Mouse (Mus musculus): ENCODE measurements around the gene 2900026A02Rik. TPM values are rescaled to one million over a fixed set of nuclear protein-coding genes. Genes with fewer than 3 reads are reported as not detected.

2900026A02Rik gene
- polyA plus RNA-seq, 1 experiment: not detected

DNA sequence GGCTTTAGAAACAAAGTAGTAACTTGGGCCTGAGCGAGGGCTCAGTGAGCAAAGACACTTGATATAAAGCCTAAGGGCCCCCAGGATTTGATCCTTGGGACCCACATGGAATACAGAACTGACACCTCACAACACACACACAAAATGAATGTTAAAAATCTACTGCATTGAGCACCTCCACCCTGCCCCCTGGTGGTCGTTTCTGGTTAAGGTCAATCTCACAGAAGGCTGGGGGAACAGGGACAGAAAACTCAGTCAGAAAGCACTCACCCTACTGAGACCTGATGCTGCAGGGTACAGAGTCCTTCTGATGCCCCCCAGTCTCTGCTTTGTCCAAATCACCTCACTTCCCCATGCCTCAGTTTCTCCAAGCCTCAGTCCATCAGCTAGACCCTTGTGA lies 53.3 kb downstream of the 2900026A02Rik start:
- no peak for TF ChIP-seq GATA1 (IDR thresholded peaks at IDR 0.05; ENCODE audit: low read length)

GRCm38 (mm10) chr5:113165481-113165880 lies 55.6 kb downstream of the 2900026A02Rik start:
- no peak for TF ChIP-seq GATA1 (IDR thresholded peaks at IDR 0.05; ENCODE audit: low read length)

DNA sequence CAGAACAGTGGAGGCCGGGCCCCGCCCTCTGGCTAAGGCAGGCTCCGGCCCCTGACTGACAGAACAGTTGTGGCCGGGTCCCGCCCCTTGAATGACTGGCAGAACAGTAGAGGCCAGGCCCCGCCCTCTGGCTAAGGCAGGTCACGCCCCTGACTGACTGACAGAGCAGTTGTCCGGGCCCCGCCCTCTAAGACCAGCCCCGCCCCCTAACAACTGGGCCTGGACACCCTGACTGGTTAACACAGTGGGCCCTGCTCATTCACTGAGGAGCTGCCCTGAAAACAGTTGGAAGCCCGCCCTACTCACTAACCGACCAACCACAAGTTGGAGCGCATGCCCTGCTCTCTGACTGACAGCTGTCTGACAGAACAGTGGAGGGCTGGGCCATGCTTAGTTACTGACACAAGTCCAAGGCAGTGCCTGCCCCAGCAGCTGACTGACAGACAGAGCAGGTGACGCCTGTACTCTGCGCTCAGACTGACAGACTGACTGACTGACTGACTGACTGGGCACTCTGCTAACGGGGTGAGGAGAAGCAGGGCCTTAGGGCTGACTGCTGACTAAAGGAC lies 56.1 kb downstream of the 2900026A02Rik start:
- no peak for TF ChIP-seq GATA1 (IDR thresholded peaks at IDR 0.05; ENCODE audit: low read length)

DNA sequence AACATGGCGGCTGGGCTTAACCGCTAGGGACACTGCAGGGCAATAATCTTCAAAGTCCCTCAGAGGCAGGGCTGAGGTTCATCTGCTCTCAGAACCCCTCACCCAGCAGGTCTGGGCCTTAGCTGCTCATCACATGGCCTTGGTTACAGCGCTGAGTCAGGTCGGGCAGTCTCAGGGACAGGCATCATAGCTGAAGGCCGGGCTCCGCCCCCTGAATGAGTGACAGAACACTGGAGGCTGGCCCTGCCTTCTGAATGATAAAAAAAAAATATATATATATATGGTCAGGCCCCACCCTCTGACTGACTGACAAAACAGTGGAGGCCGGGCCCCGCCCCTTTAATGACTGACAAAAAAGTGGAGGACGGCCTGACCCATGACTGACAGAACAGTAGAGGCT lies 56.6 kb downstream of the 2900026A02Rik start:
- TF ChIP-seq GATA1 (IDR thresholded peaks at IDR 0.05; ENCODE audit: low read length): no peak

DNA sequence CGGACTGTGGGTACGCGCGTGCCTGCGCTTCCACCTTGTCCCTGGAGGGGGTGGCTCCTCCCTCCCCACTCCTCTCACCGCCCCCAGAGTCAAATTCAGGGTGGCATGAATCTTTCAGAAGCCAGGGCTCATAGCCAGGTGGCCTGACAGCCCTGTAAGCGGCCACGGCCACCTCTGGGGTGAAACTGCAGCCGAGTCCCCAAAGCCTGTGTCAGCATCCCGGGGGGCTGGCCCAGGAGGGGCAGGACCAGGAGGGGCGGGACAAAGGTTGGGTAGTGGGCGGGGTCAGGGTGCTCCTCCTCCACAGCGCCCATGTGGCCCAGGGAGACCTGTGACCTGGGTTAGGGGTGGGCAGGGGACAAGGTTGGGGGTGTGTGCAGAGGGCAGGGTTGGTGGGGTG lies 57.9 kb downstream of the 2900026A02Rik start:
- no peak for TF ChIP-seq GATA1 (IDR thresholded peaks at IDR 0.05; ENCODE audit: low read length)

DNA sequence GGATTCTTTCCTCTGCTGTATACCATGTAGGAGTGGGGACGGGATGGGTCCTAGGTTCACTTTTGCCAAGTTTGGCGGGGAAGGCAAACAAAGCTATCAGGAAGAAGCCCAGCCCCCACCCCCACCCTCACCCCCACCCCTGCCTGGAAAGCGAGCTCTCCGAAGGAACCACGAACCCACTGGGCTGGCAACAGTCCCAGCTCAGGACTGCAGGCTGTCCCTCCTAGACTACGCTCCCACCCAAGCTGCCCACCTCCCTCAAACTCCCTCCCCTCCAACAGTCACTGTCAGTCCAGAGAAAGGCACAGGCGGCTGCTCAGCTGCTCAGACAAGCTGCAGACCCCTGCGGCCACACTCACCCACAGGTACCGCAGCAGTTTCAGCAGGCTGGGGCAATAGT lies 58.3 kb downstream of the 2900026A02Rik start:
- TF ChIP-seq GATA1 (IDR thresholded peaks at IDR 0.05; ENCODE audit: low read length): no peak

- no peak for TF ChIP-seq GATA1 (IDR thresholded peaks at IDR 0.05; ENCODE audit: low read length)
Measured at GRCm38 (mm10) chr5:113161576-113161975, 59.5 kb downstream of the 2900026A02Rik start.

DNA sequence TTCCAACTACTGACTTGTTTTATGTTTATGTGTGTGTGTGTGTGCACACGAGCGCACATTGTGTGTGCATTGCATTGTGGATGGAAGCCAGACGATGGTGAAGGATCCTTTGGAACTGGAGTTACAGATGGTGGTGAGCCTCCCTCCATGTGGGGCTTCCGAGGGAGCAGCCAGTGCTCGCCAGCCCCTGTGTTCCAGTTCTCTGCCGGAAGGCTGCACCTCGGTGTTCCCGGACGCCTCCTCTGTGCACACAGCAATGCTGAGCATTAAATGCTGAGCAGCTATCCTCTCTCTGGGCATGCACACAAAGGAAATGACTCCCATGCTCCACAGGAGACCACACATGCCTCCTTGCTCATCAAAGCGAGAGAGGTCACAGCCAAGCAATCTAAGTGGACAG lies 60.7 kb downstream of the 2900026A02Rik start:
- TF ChIP-seq GATA1 (IDR thresholded peaks at IDR 0.05; ENCODE audit: low read length): no peak

GRCm38 (mm10) chr5:113158759-113159355 lies 62.2 kb downstream of the 2900026A02Rik start:
- TF ChIP-seq GATA1 (IDR thresholded peaks at IDR 0.05; ENCODE audit: low read length): no peak

DNA sequence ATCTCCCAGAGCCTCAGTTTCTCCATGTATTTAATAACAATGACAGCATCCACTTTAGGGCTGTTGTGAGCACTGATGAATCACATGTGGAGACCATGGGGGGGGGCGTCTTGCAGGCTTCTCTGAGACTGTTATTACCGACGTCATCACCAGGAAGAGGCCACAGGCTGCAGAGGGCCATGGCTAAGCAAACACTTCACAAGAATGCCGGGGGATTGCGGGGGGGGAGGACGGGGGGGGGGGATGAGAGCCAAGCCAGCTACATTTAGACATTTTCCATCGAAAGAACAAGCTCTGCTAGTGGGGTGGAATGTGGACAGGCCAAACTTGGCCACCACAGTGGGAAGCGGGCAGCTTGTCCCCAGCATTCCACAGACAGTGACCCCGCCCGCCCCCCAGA lies 63.4 kb downstream of the 2900026A02Rik start:
- no peak for TF ChIP-seq GATA1 (IDR thresholded peaks at IDR 0.05; ENCODE audit: low read length)

DNA sequence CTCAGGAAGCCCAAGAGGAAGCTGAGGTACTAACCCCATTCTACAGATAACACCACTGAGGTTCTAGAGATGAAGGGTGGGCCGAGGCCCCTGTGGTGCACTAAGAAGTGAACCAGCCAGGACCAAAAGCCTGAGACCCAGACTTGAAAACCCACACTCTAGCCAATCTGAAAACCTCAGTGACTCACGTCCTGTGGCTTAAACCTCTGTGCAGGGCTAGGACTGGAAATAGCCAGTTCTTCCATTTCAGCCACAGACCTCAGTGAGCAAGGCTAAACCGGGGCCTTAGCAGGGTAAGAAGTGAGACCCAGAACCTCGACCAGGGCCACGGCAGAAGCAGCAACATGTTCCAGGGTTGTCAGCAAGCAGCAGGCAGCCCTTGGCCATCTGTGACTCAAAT lies 64.0 kb downstream of the 2900026A02Rik start:
- no peak for TF ChIP-seq GATA1 (IDR thresholded peaks at IDR 0.05; ENCODE audit: low read length)

DNA sequence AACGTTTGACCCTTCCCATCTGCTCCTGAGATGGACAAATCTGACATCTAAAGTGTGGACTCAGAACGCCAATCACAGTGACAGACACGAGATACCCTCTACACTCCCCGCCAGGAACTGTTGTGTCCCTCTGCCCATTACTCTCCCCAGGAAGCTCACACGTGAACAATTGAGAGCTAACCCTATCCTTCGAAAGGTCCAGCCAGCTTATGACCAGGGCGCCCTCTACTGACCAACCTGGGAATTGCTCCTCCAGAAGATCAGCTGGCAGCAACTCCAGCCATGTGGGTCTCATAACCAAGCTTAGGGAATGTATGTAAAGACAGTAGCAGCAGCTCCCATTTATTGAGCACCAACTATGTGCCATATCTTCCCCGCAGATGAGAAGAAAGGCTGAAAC lies 65.9 kb downstream of the 2900026A02Rik start:
- no peak for TF ChIP-seq GATA1 (IDR thresholded peaks at IDR 0.05; ENCODE audit: low read length)

DNA sequence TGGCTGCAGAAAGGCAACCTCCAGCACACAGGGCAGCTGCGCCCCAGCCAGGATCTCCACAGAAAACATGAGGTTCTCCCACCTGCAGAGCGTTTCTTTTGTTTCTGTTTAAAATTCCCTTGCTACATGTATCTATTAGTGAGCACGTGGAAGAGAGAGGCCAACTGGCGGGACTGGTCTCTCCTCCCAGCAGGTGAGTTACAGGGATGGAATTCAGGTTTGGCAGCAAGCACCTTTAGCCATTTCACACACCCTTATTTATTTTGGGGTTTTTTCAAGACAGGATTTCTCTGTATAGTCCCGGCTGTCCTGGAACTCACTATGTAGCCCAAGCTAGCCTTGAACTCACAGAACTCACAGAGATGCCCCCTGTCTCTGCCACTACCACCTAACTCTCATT lies 66.6 kb downstream of the 2900026A02Rik start:
- no peak for TF ChIP-seq GATA1 (IDR thresholded peaks at IDR 0.05; ENCODE audit: low read length)

GRCm38 (mm10) chr5:113153508-113153830 lies 67.6 kb downstream of the 2900026A02Rik start:
- no peak for TF ChIP-seq GATA1 (IDR thresholded peaks at IDR 0.05; ENCODE audit: low read length)

DNA sequence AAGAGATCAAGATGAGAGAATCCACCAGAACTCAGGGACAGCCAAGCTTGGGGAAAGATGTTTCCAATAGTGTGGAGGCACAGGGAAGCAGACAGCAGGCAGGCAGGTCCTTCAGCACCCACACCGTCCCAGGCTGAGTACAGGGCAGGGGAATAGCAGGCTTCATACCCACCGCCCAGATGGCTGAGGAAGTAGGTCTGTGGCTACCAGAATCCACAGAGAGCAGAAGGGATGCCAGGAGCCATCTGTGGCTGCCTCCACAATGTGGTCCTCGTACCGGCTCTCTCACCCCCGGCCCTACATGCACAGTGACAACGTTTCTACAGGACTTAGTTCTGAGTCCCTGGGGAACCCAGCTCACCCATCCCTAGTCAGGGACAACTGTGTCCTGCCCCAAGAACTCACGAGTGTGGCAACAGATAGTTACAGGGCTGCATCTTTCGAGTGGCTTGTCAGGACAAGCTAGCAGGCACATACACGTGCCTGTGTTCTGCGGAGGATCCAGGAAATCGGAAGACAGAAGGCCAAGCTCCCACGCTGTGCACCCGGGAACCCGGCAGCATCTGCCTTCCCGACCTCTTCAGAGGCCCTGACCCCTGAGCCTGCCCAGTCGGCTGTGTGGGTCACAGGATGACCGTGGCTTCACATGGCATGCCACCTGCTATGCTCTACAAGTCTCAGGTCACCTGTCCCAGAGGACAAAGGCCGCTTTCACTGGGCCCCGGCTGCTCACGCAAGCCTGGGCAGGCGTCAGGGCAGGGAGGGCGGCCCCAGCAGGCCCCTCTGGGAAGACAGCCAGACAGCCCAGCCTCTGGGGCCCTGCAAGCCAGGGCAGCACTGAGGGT lies 68.2 kb downstream of the 2900026A02Rik start:
- no peak for TF ChIP-seq GATA1 (IDR thresholded peaks at IDR 0.05; ENCODE audit: low read length)

- no peak for TF ChIP-seq GATA1 (IDR thresholded peaks at IDR 0.05; ENCODE audit: low read length)
Measured at GRCm38 (mm10) chr5:113151554-113152103, 69.4 kb downstream of the 2900026A02Rik start.
